Mouse (Mus musculus): ENCODE results near the gene Cyp39a1.

DNA sequence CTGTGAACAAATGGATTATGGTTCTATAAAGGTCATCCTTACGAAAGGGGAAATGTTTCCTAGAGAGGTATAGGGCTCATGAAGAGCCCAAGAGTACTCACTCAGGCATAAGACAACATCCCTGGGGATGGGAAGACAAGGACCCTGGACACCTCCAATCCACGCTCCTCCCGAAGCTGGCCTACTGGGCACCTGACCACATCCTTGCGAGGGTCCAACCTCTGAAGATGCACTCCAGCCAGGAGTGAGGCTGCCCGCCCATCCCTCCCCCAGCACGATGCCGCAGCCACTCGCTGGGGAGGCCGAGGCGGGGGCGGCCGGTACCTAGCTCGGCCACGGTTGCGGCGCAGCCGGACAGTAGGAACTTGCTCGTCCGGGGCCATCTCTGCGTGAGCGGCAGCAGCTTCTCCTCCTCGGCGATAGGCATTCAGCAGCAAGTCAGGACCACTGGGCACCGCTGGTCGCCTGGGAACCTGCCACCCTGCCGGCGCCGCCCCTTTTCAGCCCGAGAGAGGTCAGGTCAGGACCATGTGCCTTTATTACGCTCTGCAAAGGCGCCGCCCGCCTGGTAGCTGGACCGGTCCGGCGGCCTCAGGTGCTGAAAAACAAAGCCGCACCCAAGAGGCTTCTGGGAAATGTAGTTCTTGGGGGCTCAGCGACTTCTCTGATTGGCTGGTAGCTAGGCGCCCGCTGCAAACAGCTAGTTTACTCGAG lies 492 bp upstream of the Cyp39a1 start, which contains the start of gene Slc25a27:
- TF ChIP-seq POLR2A (IDR thresholded peaks at IDR 0.05; ENCODE audit: insufficient read depth, low read depth, low read length) (peak; percentile 45; the same call in 1 of the 2 replicates), CTCF (IDR thresholded peaks at IDR 0.05) (no peak)
